ENCODE assay signal across 28 mouse cellular contexts in the genomic region with DNA sequence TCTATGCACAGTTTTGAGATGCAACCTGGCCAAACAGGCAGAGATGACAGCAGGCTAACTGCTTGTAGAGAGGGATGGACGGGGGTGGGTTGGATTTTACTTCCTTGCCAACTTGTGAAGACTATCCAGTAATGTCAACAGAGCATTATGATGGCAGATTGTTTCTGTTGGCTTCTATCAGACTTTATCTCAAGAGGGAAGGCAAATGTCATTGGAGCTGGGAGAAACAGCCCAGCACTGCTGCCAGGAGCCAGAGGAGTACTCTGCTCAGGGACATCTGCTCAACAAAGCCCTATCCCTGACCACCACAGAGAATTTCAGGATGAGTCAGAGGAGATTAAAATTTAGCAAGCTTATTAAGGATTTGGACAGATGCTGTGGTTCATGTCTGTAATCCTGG. TPM values are rescaled to one million over a fixed set of nuclear protein-coding genes. Genes with fewer than 3 reads are reported as not detected.
DNase-seq lines count a peak whose midpoint lies in the region; ATAC-seq and TF ChIP-seq lines count a peak whose summit lies in the region.
"Had no signal": no experiment of that assay in that cellular context is flagged by ENCODE, and none has a peak within 500 bp of the region (broad histone marks: within the 10 kb centered on the region; RNA-seq: fewer than 3 reads in every experiment).

No protein-coding gene starts in this region.

- no peak overlapping the region for H3K4me3 ChIP-seq in heart, embryonic 13.5 days
- H3K4me3 ChIP-seq in layer of hippocampus, adult 2 months: no peak overlapping the region
- H3K4me3 ChIP-seq: forebrain, embryonic 13.5 days; heart, embryonic 10.5 days; hindbrain, embryonic 15.5 days; limb, embryonic 15.5 days; megakaryocyte, embryonic 14.5 days; myocyte; neural tube, embryonic 13.5 days; stomach, embryonic 15.5 days had no signal

- ATAC-seq in heart, embryonic 13.5 days (ENCODE audit: extremely low read depth, insufficient number of reproducible peaks, low FRiP score, low TSS enrichment): no peak
- ATAC-seq: forebrain, embryonic 13.5 days had no signal

- no peaks in the 10 kb centered on the region for H3K9me3 ChIP-seq in heart, embryonic 13.5 days
- H3K9me3 ChIP-seq: forebrain, embryonic 13.5 days; heart, embryonic 10.5 days; hindbrain, embryonic 15.5 days; limb, embryonic 15.5 days; megakaryocyte, embryonic 14.5 days; neural tube, embryonic 13.5 days; stomach, embryonic 15.5 days had no signal

- H3K9ac ChIP-seq in heart, embryonic 13.5 days: no peak overlapping the region
- H3K9ac ChIP-seq: forebrain, embryonic 13.5 days; hindbrain, embryonic 15.5 days; limb, embryonic 15.5 days; liver, embryonic 14.5 days; lung, embryonic 14.5 days; neural tube, embryonic 13.5 days; stomach, embryonic 15.5 days had no signal

- no peak overlapping the region for H3K4me2 ChIP-seq in heart, embryonic 13.5 days
- H3K4me2 ChIP-seq: forebrain, embryonic 13.5 days; hindbrain, embryonic 15.5 days; limb, embryonic 15.5 days; lung, embryonic 14.5 days; neural tube, embryonic 13.5 days; stomach, embryonic 15.5 days had no signal

- DNase-seq in adrenal gland, adult (ENCODE audit: inconsistent age in 2 of 2, low spot score in 1 of 2): peak; percentile 38 to 75
- no peak for DNase-seq in adrenal gland, postnatal 4 days (ENCODE audit: low spot score in 2 of 2)
- DNase-seq in heart, adult 11 months: no peak
- peak; percentile 16 for DNase-seq in layer of hippocampus, adult 9-11 months
- no peak for DNase-seq in layer of hippocampus, adult 2 months (ENCODE audit: low spot score in 2 of 2)
- DNase-seq in 3T3-L1 (ENCODE audit: low read depth, low spot score): peak; percentile 22
- no peak for DNase-seq in spleen, postnatal 10 days (ENCODE audit: low spot score in 2 of 2)
- DNase-seq: adrenal gland, postnatal 14 days; cerebellum, adult 11-12 months; gastrocnemius, postnatal 36 days; kidney, adult 2 months; lung, embryonic 14.5 days; midbrain, embryonic 14.5 days; right cerebral cortex, adult 18-20 months; right cerebral cortex, postnatal 4 days; thymus, adult 2 months; thymus, postnatal 4 days had no signal

- H3K27ac ChIP-seq in heart, embryonic 13.5 days (replicated peaks): peak overlapping the region; percentile 16; the same call in 1 of the 2 replicates
- H3K27ac ChIP-seq in layer of hippocampus, adult 2 months: no peak overlapping the region
- H3K27ac ChIP-seq: forebrain, embryonic 13.5 days; heart, embryonic 10.5 days; hindbrain, embryonic 15.5 days; kidney, postnatal 0 days; limb, embryonic 15.5 days; liver, embryonic 14.5 days; neural tube, embryonic 13.5 days; stomach, embryonic 15.5 days had no signal

- peaks cover 40% of the 10 kb centered on the region for H3K4me1 ChIP-seq in heart, embryonic 13.5 days
- H3K4me1 ChIP-seq: forebrain, embryonic 13.5 days; hindbrain, embryonic 15.5 days; limb, embryonic 15.5 days; megakaryocyte, embryonic 14.5 days; neural tube, embryonic 13.5 days; stomach, embryonic 15.5 days had no signal

- H3K36me3 ChIP-seq in heart, embryonic 13.5 days: no peaks in the 10 kb centered on the region
- H3K36me3 ChIP-seq: heart, embryonic 10.5 days; hindbrain, embryonic 15.5 days; limb, embryonic 15.5 days; neural tube, embryonic 13.5 days; stomach, embryonic 15.5 days had no signal

- WGBS in heart, embryonic 13.5 days: 28% methylated on average over 1 of the region's 1 CpGs

- no peaks in the 10 kb centered on the region for H3K27me3 ChIP-seq in heart, embryonic 13.5 days (replicated peaks)
- H3K27me3 ChIP-seq: forebrain, embryonic 13.5 days; hindbrain, embryonic 15.5 days; limb, embryonic 15.5 days; neural tube, embryonic 13.5 days; stomach, embryonic 15.5 days had no signal

- TF ChIP-seq CTCF in layer of hippocampus, adult 2 months (conservative IDR thresholded peaks at IDR 0.05): no peak

RNA-seq across cellular contexts. Expression of gene Flvcr2, which starts 18.3 kb away (rescaled TPM):
- 1 to 10 TPM; 6.3 to 7.3 TPM for total RNA-seq in adrenal gland, postnatal 4 days (2021)
- polyA plus RNA-seq in heart, embryonic 13.5 days (2015; fragmentation: Nextera tagmentation; extraction: Ambion mirVana): 5.4 and 5.7 TPM in 2 replicates
- 1 to 10 TPM; 2.0 to 2.6 TPM for total RNA-seq in layer of hippocampus, adult 2 months (2021)

RNA-seq across cellular contexts. Expression of gene Erg28, which starts 59.7 kb away (rescaled TPM):
- 10 to 100 TPM; 41.3 to 44.4 TPM for total RNA-seq in adrenal gland, postnatal 4 days (2021)
- polyA plus RNA-seq in heart, embryonic 13.5 days (2015; fragmentation: Nextera tagmentation; extraction: Ambion mirVana): 65.7 and 71.7 TPM in 2 replicates
- 10 to 100 TPM; 57.2 to 62.6 TPM for total RNA-seq in layer of hippocampus, adult 2 months (2021)

RNA-seq across cellular contexts. Expression of gene Ttll5, which starts 59.8 kb away (rescaled TPM):
- total RNA-seq in adrenal gland, postnatal 4 days (2021): 10 to 100 TPM; 23.2 to 23.6 TPM
- 10.2 and 12.0 TPM in 2 replicates for polyA plus RNA-seq in heart, embryonic 13.5 days (2015; fragmentation: Nextera tagmentation; extraction: Ambion mirVana)
- total RNA-seq in layer of hippocampus, adult 2 months (2021): 10 to 100 TPM; 48.5 to 48.6 TPM

Comparison
In these comparisons a context has a peak if more than half of its experiments do, and no peak if none do; other contexts are left out.
1. DNase-seq: peak in adrenal gland, adult (2 of 2), layer of hippocampus, adult 9-11 months (single experiment) and 3T3-L1 (single experiment); none in adrenal gland, postnatal 4 days (0 of 2), heart, adult 11 months (single experiment), layer of hippocampus, adult 2 months (0 of 2) and spleen, postnatal 10 days (0 of 2).